Mouse (Mus musculus) layer of hippocampus, adult 2 months (tissue): ENCODE results near the gene Vill. TPM values are rescaled to one million over a fixed set of nuclear protein-coding genes. Genes with fewer than 3 reads are reported as not detected.

Source experiments
- DNase-seq, 2 experiments: peaks; one replicate each; pipeline ENCODE4 v3.0.0; 2022; ENCODE audit warnings: low spot score in 2 of 2
- H3K27ac ChIP-seq: fragments of 200-600 bp; 2 replicates; pipeline ENCODE4 v1.8.1; 2022
- H3K4me3 ChIP-seq: fragments of 200-600 bp; 2 replicates; pipeline ENCODE4 v1.8.1; 2022; ENCODE audit warnings: mild to moderate bottlenecking
- CTCF ChIP-seq: fragments of 200-600 bp; conservative IDR thresholded peaks from 2 replicates; pipeline ENCODE4 v1.8.1; 2022; ENCODE audit warnings: antibody characterized with exemption, mild to moderate bottlenecking, moderate library complexity
- microRNA-seq, 2 experiments: library from miRNA; unstranded; fragments of <30 nt; microRNA quantifications; one replicate each; pipeline ENCODE4 v1.2.0; 2021
- total RNA-seq, 2 experiments: library from RNA; stranded (reverse); gene quantifications; 2 replicates each; pipeline ENCODE4 v1.2.3; 2021

Vill gene
- total RNA-seq, 2 experiments from 2014 or later, result 0.54 to 0.71 TPM

DNA sequence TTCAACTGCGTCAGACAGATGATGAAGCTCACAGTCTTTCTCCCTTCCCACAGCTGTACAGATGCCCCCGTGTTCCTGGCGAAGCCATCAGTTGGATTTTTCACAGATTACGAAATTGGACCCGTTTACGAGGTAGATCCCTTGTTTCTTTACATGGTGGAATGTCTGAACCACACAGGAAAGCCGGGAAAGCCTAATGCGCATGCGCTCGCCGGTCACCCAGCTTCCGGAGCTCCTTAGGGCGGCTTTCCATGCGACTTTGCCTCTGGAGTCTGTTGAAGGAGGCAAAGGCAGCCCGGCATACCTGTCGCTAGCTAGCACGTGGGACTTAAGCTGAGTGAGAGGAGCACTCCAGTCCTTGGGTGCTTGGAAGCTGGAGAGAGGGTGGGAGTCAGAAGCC lies 62.3 kb downstream of the Vill start:
- Histone ChIP-seq H3K4me3 (no peak overlapping the region), H3K27ac (no peak overlapping the region)
- no peak for DNase-seq
- no peak for TF ChIP-seq CTCF

DNA sequence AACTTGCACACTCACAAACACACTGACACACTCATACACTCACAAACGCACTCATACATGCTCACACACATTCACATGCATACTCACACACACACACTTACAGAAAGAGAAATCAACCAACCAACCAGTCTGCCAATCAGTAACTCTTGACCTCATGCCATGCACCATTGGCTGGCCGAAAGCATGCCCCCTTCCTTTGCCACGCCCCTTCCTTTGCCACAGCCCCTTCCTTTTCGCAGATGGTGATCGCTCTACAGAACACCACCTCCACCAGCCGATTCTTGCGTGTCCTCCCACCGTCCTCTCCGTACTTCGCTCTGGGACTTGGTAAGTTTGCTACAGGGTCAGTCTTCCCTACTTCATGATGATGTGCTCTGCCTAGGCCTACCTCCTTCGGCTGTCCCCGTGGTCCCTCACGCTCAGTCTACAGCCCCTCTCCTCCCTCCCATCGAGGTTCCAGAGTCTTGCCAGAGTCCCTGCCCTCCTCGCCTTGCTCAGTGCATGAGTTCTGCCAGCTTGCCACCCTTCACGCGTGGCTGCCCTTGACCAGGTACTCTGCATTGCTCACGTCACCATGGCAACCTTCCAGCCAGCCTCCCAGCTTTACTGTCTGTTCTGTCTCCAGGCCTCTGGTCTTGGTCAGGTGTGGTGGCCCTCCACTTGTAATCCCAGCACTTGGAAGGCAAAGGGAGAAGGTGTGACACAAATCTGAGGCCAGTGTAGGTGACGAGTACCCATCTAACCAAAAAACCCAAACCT lies 67.0 kb downstream of the Vill start:
- Histone ChIP-seq H3K4me3 (no peak overlapping the region), H3K27ac (no peak overlapping the region)
- DNase-seq, result no peak
- no peak for TF ChIP-seq CTCF

DNA sequence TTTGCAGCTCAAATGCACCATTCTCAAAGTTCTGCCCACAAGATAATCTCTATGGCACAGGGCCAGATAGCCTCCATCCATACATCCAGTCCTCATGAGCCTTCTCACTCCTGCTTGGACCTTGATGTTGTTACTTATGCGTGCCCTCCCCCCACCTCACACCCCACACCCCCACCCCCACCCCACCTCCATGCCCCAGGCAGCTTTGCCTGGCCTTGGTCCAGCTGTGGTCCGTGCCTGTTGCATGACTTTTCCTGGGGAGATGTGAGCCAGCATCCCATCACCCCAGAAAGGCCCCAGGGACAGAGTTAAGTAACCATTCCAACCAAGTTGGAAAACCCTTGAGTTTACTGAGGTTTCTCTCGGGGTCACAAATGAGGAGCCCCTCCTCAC lies 67.6 kb downstream of the Vill start:
- H3K4me3 ChIP-seq, result no peak overlapping the region
- DNase-seq, result no peak
- no peak overlapping the region for H3K27ac ChIP-seq
- no peak for TF ChIP-seq CTCF

Small RNA genes lying within 50 kb of the gene (microRNA-seq; reads per million reads assigned to microRNA genes)
- 11.2 to 45.0 reads per million in 2 experiments for gene Mir26a-1

Other genes with a start within 250 kb of the Vill start
- 10 to 100 TPM; 23.9 to 28.0 TPM for gene Ctdspl, start 126.3 kb upstream of the Vill start, total RNA-seq
- gene Plcd1, start 40.7 kb downstream of the Vill start, total RNA-seq, result 10 to 100 TPM; 10.7 to 11.7 TPM
- gene Dlec1, start 49.7 kb downstream of the Vill start, total RNA-seq, result 1 to 10 TPM; 3.0 to 3.3 TPM
- 1 to 10 TPM; 1.6 TPM for gene Acaa1b, start 104.3 kb downstream of the Vill start, total RNA-seq
- gene Gm47289, start 106.4 kb downstream of the Vill start, total RNA-seq, result not detected
- not detected for gene Slc22a13, start 156.3 kb downstream of the Vill start, total RNA-seq